Mouse (Mus musculus) spleen, postnatal 10 days (tissue): ENCODE data around the gene Mapkapk5.

ENCODE experiments used
- DNase-seq, 2 experiments: peaks; one replicate each; pipeline ENCODE4 v3.0.0; 2021 to 2022; ENCODE audit warnings: low spot score in 2 of 2

Gene Mapkapk5

GRCm38 (mm10) chr5:121500719-121501118, 45.0 kb downstream of the Mapkapk5 start:
- DNase-seq: no peak

- no peak for DNase-seq
These were observed 52.4 kb downstream of the Mapkapk5 start for GRCm38 (mm10) chr5:121493305-121493704.

- DNase-seq: no peak
These were observed 60.9 kb downstream of the Mapkapk5 start for GRCm38 (mm10) chr5:121484801-121485200.

- DNase-seq: peak in 1 of 2 experiments; percentile 44
These were observed 68.0 kb downstream of the Mapkapk5 start for GRCm38 (mm10) chr5:121477680-121478079.

- DNase-seq: no peak
These were observed 69.7 kb downstream of the Mapkapk5 start for GRCm38 (mm10) chr5:121476040-121476439.
